Mouse (Mus musculus): ENCODE data around the gene Gm6370. TPM values are rescaled to one million over a fixed set of nuclear protein-coding genes. Genes with fewer than 3 reads are reported as not detected.
"Not testable (repeated sequence)": the region's sequence is repeated elsewhere in the genome, so short reads cannot be mapped to it uniquely, and the experiment has no call there.

Gm6370 gene
- polyA plus RNA-seq (2017; shearing (Covaris generic)): not detected

GRCm38 (mm10) chr5:146491063-146491462 lies at the start of gene Gm6370:
Gm6370 (plus strand) TSS chr5:146491363.
- ATAC-seq: not testable (repeated sequence)

- no peak for ATAC-seq
These were observed 48.4 kb upstream of the Gm6370 start for GRCm38 (mm10) chr5:146442767-146443166.

GRCm38 (mm10) chr5:146446633-146447032 lies 44.5 kb upstream of the Gm6370 start:
- no peak for ATAC-seq

GRCm38 (mm10) chr5:146451592-146452254 lies 39.4 kb upstream of the Gm6370 start:
- ATAC-seq: no peak

GRCm38 (mm10) chr5:146453556-146453955 lies 37.6 kb upstream of the Gm6370 start:
- ATAC-seq: no peak

- no peak for ATAC-seq
These were observed 29.6 kb upstream of the Gm6370 start for GRCm38 (mm10) chr5:146461612-146462011.

- no peak for ATAC-seq
These were observed 24.5 kb upstream of the Gm6370 start for GRCm38 (mm10) chr5:146466663-146467062.

GRCm38 (mm10) chr5:146468311-146468710 lies 22.9 kb upstream of the Gm6370 start:
- ATAC-seq: no peak

- ATAC-seq: no peak
These were observed 20.3 kb upstream of the Gm6370 start for GRCm38 (mm10) chr5:146470821-146471220.

GRCm38 (mm10) chr5:146471311-146471710 lies 19.9 kb upstream of the Gm6370 start:
- no peak for ATAC-seq

GRCm38 (mm10) chr5:146471821-146472220 lies 19.3 kb upstream of the Gm6370 start:
- no peak for ATAC-seq

GRCm38 (mm10) chr5:146479564-146479963 lies 11.6 kb upstream of the Gm6370 start:
- ATAC-seq: not testable (repeated sequence)

- ATAC-seq: not testable (repeated sequence)
These were observed 9.5 kb upstream of the Gm6370 start, which contains the start of gene Gm6408 for GRCm38 (mm10) chr5:146481665-146482064. Gm6408 (plus strand) TSS chr5:146481965.

- ATAC-seq: not testable (repeated sequence)
These were observed 2.2 kb upstream of the Gm6370 start for GRCm38 (mm10) chr5:146488959-146489358.

- not testable (repeated sequence) for ATAC-seq
These were observed 10.9 kb downstream of the Gm6370 start, which contains the start of gene 4930449I24Rik for GRCm38 (mm10) chr5:146502099-146502498. 4930449I24Rik (plus strand) TSS chr5:146502399.

- ATAC-seq: not testable (repeated sequence)
These were observed 22.7 kb downstream of the Gm6370 start, which contains the start of gene Gm3402 for GRCm38 (mm10) chr5:146513823-146514222. Gm3402 (plus strand) TSS chr5:146514123.

GRCm38 (mm10) chr5:146525501-146525900 lies 34.3 kb downstream of the Gm6370 start, which contains the start of gene Gm3404:
Gm3404 (plus strand) TSS chr5:146525801.
- ATAC-seq: not testable (repeated sequence)

GRCm38 (mm10) chr5:146537347-146537746 lies 46.2 kb downstream of the Gm6370 start, which contains the start of gene Gm3409:
Gm3409 (plus strand) TSS chr5:146537647.
- ATAC-seq: not testable (repeated sequence)

Other genes with a start within 250 kb of the Gm6370 start
- gene Wasf3, start 106.4 kb upstream of the Gm6370 start, polyA plus RNA-seq (2017; shearing (Covaris generic)): not detected
- gene Gm6408, start 9.4 kb upstream of the Gm6370 start, polyA plus RNA-seq (2017; shearing (Covaris generic)): not detected
- gene 4930449I24Rik, start 11.0 kb downstream of the Gm6370 start, polyA plus RNA-seq (2017; shearing (Covaris generic)): not detected
- gene Gm3402, start 22.8 kb downstream of the Gm6370 start, polyA plus RNA-seq (2017; shearing (Covaris generic)): not detected
- gene Gm3404, start 34.4 kb downstream of the Gm6370 start, polyA plus RNA-seq (2017; shearing (Covaris generic)): not detected
- not detected for gene Gm3409, start 46.3 kb downstream of the Gm6370 start, polyA plus RNA-seq (2017; shearing (Covaris generic))
- gene Gm3415, start 64.8 kb downstream of the Gm6370 start, polyA plus RNA-seq (2017; shearing (Covaris generic)): not detected
- gene Gpr12, start 93.9 kb downstream of the Gm6370 start, polyA plus RNA-seq (2017; shearing (Covaris generic)): not detected

All from inflammation-experienced regulatory T-cells, adult 6 months (primary cell).